Mouse (Mus musculus) splenic B cell, adult 2 months (primary cell): ENCODE data around the gene Gm8229.
"Not testable (repeated sequence)": the region's sequence is repeated elsewhere in the genome, so short reads cannot be mapped to it uniquely, and the experiment has no call there.

Experiments used
- DNase-seq: peaks from one replicate; pipeline ENCODE4 v3.0.0-alpha.2; 2011; ENCODE audit warnings: low read depth, low spot score
- H3K27me3 ChIP-seq: 2 replicates; pipeline ENCODE4 v1.6.1; 2012; ENCODE audit warnings: mild to moderate bottlenecking, low read length, moderate library complexity, mixed read lengths; ENCODE audit not compliant: control insufficient read depth, poor library complexity, insufficient read depth, severe bottlenecking
- H3K36me3 ChIP-seq: 2 replicates; pipeline ENCODE4 v1.6.1; 2012; ENCODE audit warnings: mild to moderate bottlenecking, low read length, moderate library complexity, mixed read lengths; ENCODE audit not compliant: control insufficient read depth, poor library complexity, insufficient read depth, severe bottlenecking

Gm8229 gene

DNA sequence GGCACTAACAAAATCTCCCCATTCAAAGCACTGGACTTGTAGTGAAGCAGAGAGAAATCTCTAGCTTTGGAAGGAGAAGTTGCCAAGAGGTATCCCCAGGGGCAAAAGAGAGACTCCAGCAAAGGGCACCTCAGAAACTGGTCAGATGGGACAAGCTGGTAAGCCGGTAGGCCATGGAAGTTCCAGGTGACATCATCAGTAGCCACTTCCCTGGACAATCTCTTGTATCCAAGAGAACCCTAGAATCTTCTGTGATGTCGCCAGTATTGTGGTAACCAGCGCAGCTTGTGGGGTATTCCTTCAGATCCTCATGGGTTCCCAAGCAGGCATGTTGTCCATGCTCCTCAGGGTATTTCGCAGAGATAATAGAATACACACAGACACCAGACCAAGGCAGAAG, at the start of gene Gm8229:
TSS of gene Gm8229 (plus strand) at position 301 of the 400 bp plus-strand sequence.
- H3K36me3 ChIP-seq, H3K27me3 ChIP-seq, DNase-seq: not testable (repeated sequence)

DNA sequence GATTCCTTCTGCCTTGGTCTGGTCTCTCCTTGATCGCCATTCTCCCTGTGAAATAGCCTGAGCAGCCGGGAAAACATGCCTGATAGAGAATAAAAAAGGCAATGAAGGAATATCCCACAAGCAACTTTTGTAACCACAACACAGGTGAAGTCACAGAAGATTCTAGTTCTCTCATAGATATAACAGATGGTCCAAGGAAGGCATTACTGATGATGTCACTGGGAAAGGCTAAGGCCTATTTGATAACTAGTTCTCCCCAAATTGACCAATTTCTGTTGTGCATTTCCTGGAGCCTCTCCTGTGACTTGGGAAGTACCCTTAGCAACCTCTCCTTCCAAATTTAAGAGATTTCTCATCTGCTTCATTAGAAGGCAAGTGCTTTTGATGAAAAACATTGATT, 26.7 kb upstream of the Gm8229 start, which contains the start of gene Gm5930:
TSS of gene Gm5930 (minus strand) at position 101 of the 400 bp plus-strand sequence.
- H3K36me3 ChIP-seq, DNase-seq, H3K27me3 ChIP-seq: not testable (repeated sequence)

- not testable (repeated sequence) for H3K36me3 ChIP-seq, H3K27me3 ChIP-seq, DNase-seq
Observed at GRCm38 (mm10) chr14:44361416-44361815, 3.7 kb upstream of the Gm8229 start.

DNA sequence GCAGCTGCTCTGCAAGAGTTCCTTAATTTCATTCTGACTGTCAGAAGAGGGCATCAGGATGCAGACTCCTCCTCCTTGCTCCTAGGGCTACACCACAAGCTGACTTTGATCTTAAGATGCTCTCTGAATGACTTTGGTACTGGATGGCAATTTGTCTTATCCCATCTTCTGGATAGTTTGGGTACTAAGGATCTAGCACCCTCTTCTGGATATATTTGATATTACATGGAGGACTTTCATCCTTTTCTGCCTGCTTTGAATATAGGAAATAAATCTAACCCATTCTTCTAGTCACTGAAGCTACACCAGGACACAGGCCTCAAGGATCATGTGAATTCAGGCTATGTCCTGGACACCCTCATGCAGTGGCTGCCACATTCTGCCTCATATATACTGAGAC, 2.9 kb upstream of the Gm8229 start:
- DNase-seq, H3K27me3 ChIP-seq, H3K36me3 ChIP-seq: not testable (repeated sequence)

- not testable (repeated sequence) for H3K27me3 ChIP-seq, DNase-seq, H3K36me3 ChIP-seq
Observed at GRCm38 (mm10) chr14:44384233-44384632, 19.1 kb downstream of the Gm8229 start.

DNA sequence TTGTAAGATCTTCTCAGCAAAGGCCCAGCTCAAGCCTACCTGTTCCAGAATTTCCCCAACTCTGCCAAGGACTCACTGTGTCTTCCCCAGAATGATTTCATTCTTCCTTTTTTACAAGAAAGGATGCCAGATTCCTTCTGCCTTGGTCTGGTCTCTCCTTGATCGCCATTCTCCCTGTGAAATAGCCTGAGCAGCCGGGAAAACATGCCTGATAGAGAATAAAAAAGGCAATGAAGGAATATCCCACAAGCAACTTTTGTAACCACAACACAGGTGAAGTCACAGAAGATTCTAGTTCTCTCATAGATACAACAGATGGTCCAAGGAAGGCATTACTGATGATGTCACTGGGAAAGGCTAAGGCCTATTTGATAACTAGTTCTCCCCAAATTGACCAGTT, 45.4 kb downstream of the Gm8229 start, which contains the start of gene Gm3371:
TSS of gene Gm3371 (minus strand) at position 101 of the 400 bp plus-strand sequence.
- not testable (repeated sequence) for H3K36me3 ChIP-seq, H3K27me3 ChIP-seq, DNase-seq
